Mouse (Mus musculus): ENCODE measurements around the gene Mgat5b. TPM values are rescaled to one million over a fixed set of nuclear protein-coding genes. Genes with fewer than 3 reads are reported as not detected.
A peak's percentile ranks its signal among the peaks of the same experiment; 100 is the strongest.

The Mgat5b gene
- polyA plus RNA-seq, 1 experiment from 2014 or later: 0.35 TPM

- ATAC-seq (ENCODE audit: borderline replicate concordance, extremely low read depth, low FRiP score, low TSS enrichment): peak; percentile 32; the same call in 1 of the 2 replicates
- 54% methylated on average over 7 of the region's 7 CpGs for WGBS
These were observed 71.6 kb downstream of the Mgat5b start for GRCm38 (mm10) chr11:116990231-116990630.

GRCm38 (mm10) chr11:116991410-116991809 is 72.7 kb downstream of the Mgat5b start:
- H3K27me3 ChIP-seq: peaks cover 26% of the 10 kb centered on the region
- H3K9me3 ChIP-seq: no peaks in the 10 kb centered on the region
- 72% methylated on average over 8 of the region's 8 CpGs for WGBS
- H3K4me1 ChIP-seq: 0 out of 2 replicates have a peak, but pooled peaks cover 6% of the 10 kb centered on the region
- no peak for ATAC-seq (ENCODE audit: borderline replicate concordance, extremely low read depth, low FRiP score, low TSS enrichment)
- H3K27ac ChIP-seq: no peak overlapping the region
- no peak overlapping the region for H3K4me2 ChIP-seq
- no peak overlapping the region for H3K9ac ChIP-seq
- no peak overlapping the region for H3K4me3 ChIP-seq
- no peaks in the 10 kb centered on the region for H3K36me3 ChIP-seq

More at GRCm38 (mm10) chr11:116990231-116990630, 71.6 kb downstream of the Mgat5b start:
- H3K36me3 ChIP-seq: no peaks in the 10 kb centered on the region
- H3K4me1 ChIP-seq: 0 out of 2 replicates have a peak, but pooled peaks cover 6% of the 10 kb centered on the region
- H3K27ac ChIP-seq: no peak overlapping the region
- H3K27me3 ChIP-seq: peaks cover 26% of the 10 kb centered on the region
- H3K9me3 ChIP-seq: no peaks in the 10 kb centered on the region
- H3K4me3 ChIP-seq: no peak overlapping the region
- no peak overlapping the region for H3K4me2 ChIP-seq
- H3K9ac ChIP-seq: no peak overlapping the region

GRCm38 (mm10) chr11:116991964-116992363 is 73.3 kb downstream of the Mgat5b start:
- no peaks in the 10 kb centered on the region for H3K36me3 ChIP-seq
- H3K4me3 ChIP-seq: no peak overlapping the region
- H3K27me3 ChIP-seq: peaks cover 26% of the 10 kb centered on the region
- no peak overlapping the region for H3K9ac ChIP-seq
- H3K4me1 ChIP-seq: 0 out of 2 replicates have a peak, but pooled peaks cover 6% of the 10 kb centered on the region
- no peak overlapping the region for H3K4me2 ChIP-seq
- ATAC-seq (ENCODE audit: borderline replicate concordance, extremely low read depth, low FRiP score, low TSS enrichment): no peak
- 62% methylated on average over 6 of the region's 6 CpGs for WGBS
- H3K27ac ChIP-seq: no peak overlapping the region
- H3K9me3 ChIP-seq: no peaks in the 10 kb centered on the region

- no peak for ATAC-seq (ENCODE audit: borderline replicate concordance, extremely low read depth, low FRiP score, low TSS enrichment)
- WGBS: 4% methylated on average over 18 of the region's 18 CpGs
- H3K4me2 ChIP-seq: peak overlapping the region; percentile 34
- no peak overlapping the region for H3K27ac ChIP-seq
- H3K4me3 ChIP-seq: no peak overlapping the region
- H3K27me3 ChIP-seq: peaks cover 26% of the 10 kb centered on the region
- H3K4me1 ChIP-seq: 0 out of 2 replicates have a peak, but pooled peaks cover 6% of the 10 kb centered on the region
- H3K9ac ChIP-seq: no peak overlapping the region
- H3K36me3 ChIP-seq: no peaks in the 10 kb centered on the region
- no peaks in the 10 kb centered on the region for H3K9me3 ChIP-seq
These were observed 75.5 kb downstream of the Mgat5b start for GRCm38 (mm10) chr11:116994095-116994582.

- ATAC-seq (ENCODE audit: borderline replicate concordance, extremely low read depth, low FRiP score, low TSS enrichment): no peak
- H3K4me2 ChIP-seq: no peak overlapping the region
- no peaks in the 10 kb centered on the region for H3K9me3 ChIP-seq
- H3K27ac ChIP-seq: no peak overlapping the region
- H3K4me3 ChIP-seq: no peak overlapping the region
- peaks cover 26% of the 10 kb centered on the region for H3K27me3 ChIP-seq
- WGBS: 23% methylated on average over 3 of the region's 3 CpGs
- no peak overlapping the region for H3K9ac ChIP-seq
- H3K4me1 ChIP-seq: 0 out of 2 replicates have a peak, but pooled peaks cover 6% of the 10 kb centered on the region
- no peaks in the 10 kb centered on the region for H3K36me3 ChIP-seq
These were observed 78.3 kb downstream of the Mgat5b start for GRCm38 (mm10) chr11:116996976-116997375.

- no peaks in the 10 kb centered on the region for H3K9me3 ChIP-seq
- H3K27ac ChIP-seq: no peak overlapping the region
- H3K4me2 ChIP-seq: no peak overlapping the region
- no peaks in the 10 kb centered on the region for H3K36me3 ChIP-seq
- H3K27me3 ChIP-seq: peaks cover 16% of the 10 kb centered on the region
- 0 out of 2 replicates have a peak, but pooled peaks cover 11% of the 10 kb centered on the region for H3K4me1 ChIP-seq
- H3K4me3 ChIP-seq: no peak overlapping the region
- ATAC-seq (ENCODE audit: borderline replicate concordance, extremely low read depth, low FRiP score, low TSS enrichment): no peak
- no peak overlapping the region for H3K9ac ChIP-seq
- WGBS: 92% methylated on average over 5 of the region's 5 CpGs
These were observed 80.3 kb downstream of the Mgat5b start for GRCm38 (mm10) chr11:116998935-116999334.

- Histone ChIP-seq H3K9ac (no peak overlapping the region), H3K9me3 (no peaks in the 10 kb centered on the region), H3K4me1 (0 out of 2 replicates have a peak, but pooled peaks cover 12% of the 10 kb centered on the region), H3K4me3 (no peak overlapping the region), H3K27me3 (peaks cover 13% of the 10 kb centered on the region; the same call in 1 of the 2 replicates), H3K27ac (no peak overlapping the region), H3K36me3 (no peaks in the 10 kb centered on the region), H3K4me2 (no peak overlapping the region)
- no peak for ATAC-seq (ENCODE audit: borderline replicate concordance, extremely low read depth, low FRiP score, low TSS enrichment)
- WGBS: 13% methylated on average over 3 of the region's 3 CpGs
These were observed 81.6 kb downstream of the Mgat5b start for GRCm38 (mm10) chr11:117000219-117000618.

GRCm38 (mm10) chr11:117001789-117002188 is 83.1 kb downstream of the Mgat5b start:
- Histone ChIP-seq H3K9me3 (no peaks in the 10 kb centered on the region), H3K27ac (no peak overlapping the region), H3K4me2 (no peak overlapping the region), H3K9ac (no peak overlapping the region), H3K4me3 (no peak overlapping the region), H3K27me3 (peaks cover 13% of the 10 kb centered on the region; the same call in 1 of the 2 replicates), H3K4me1 (0 out of 2 replicates have a peak, but pooled peaks cover 12% of the 10 kb centered on the region), H3K36me3 (no peaks in the 10 kb centered on the region)
- WGBS: 39% methylated on average over 4 of the region's 4 CpGs
- ATAC-seq (ENCODE audit: borderline replicate concordance, extremely low read depth, low FRiP score, low TSS enrichment): no peak

- H3K4me2 ChIP-seq: 0 out of 2 replicates have a peak overlapping the region, but pooled peaks have one; percentile 3
- no peaks in the 10 kb centered on the region for H3K9me3 ChIP-seq
- peaks cover 13% of the 10 kb centered on the region; the same call in 1 of the 2 replicates for H3K27me3 ChIP-seq
- WGBS: 34% methylated on average over 9 of the region's 9 CpGs
- no peak overlapping the region for H3K27ac ChIP-seq
- H3K4me3 ChIP-seq: no peak overlapping the region
- no peak overlapping the region for H3K9ac ChIP-seq
- H3K36me3 ChIP-seq: no peaks in the 10 kb centered on the region
- ATAC-seq (ENCODE audit: borderline replicate concordance, extremely low read depth, low FRiP score, low TSS enrichment): no peak
- H3K4me1 ChIP-seq: 0 out of 2 replicates have a peak, but pooled peaks cover 12% of the 10 kb centered on the region
These were observed 84.8 kb downstream of the Mgat5b start for GRCm38 (mm10) chr11:117003503-117003902.

- WGBS: 18% methylated on average over 9 of the region's 9 CpGs
These were observed 85.6 kb downstream of the Mgat5b start for GRCm38 (mm10) chr11:117004277-117004676.

GRCm38 (mm10) chr11:117017462-117017861 is 98.8 kb downstream of the Mgat5b start:
- H3K27me3 ChIP-seq: 0 out of 2 replicates have a peak, but pooled peaks cover 7% of the 10 kb centered on the region
- H3K9me3 ChIP-seq: no peaks in the 10 kb centered on the region
- peaks cover 6% of the 10 kb centered on the region; the same call in 1 of the 2 replicates for H3K4me1 ChIP-seq
- no peak overlapping the region for H3K9ac ChIP-seq
- H3K27ac ChIP-seq: no peak overlapping the region
- no peak overlapping the region for H3K4me3 ChIP-seq
- WGBS: 37% methylated on average over 4 of the region's 4 CpGs
- no peak for ATAC-seq (ENCODE audit: borderline replicate concordance, extremely low read depth, low FRiP score, low TSS enrichment)
- no peaks in the 10 kb centered on the region for H3K36me3 ChIP-seq
- no peak overlapping the region for H3K4me2 ChIP-seq

More at GRCm38 (mm10) chr11:117004277-117004676, 85.6 kb downstream of the Mgat5b start:
- peak overlapping the region; percentile 3; the same call in 1 of the 2 replicates for H3K4me2 ChIP-seq
- 0 out of 2 replicates have a peak, but pooled peaks cover 12% of the 10 kb centered on the region for H3K4me1 ChIP-seq
- peaks cover 13% of the 10 kb centered on the region; the same call in 1 of the 2 replicates for H3K27me3 ChIP-seq
- no peak overlapping the region for H3K27ac ChIP-seq
- H3K4me3 ChIP-seq: no peak overlapping the region
- no peaks in the 10 kb centered on the region for H3K36me3 ChIP-seq
- no peak overlapping the region for H3K9ac ChIP-seq
- H3K9me3 ChIP-seq: no peaks in the 10 kb centered on the region
- no peak for ATAC-seq (ENCODE audit: borderline replicate concordance, extremely low read depth, low FRiP score, low TSS enrichment)

- no peak overlapping the region for H3K9ac ChIP-seq
- no peaks in the 10 kb centered on the region; the same call in 1 of the 2 replicates for H3K9me3 ChIP-seq
- 0 out of 2 replicates have a peak, but pooled peaks cover 7% of the 10 kb centered on the region for H3K27me3 ChIP-seq
- H3K4me2 ChIP-seq: peak overlapping the region; percentile 10
- H3K4me1 ChIP-seq: peaks cover 6% of the 10 kb centered on the region; the same call in 1 of the 2 replicates
- H3K27ac ChIP-seq: no peak overlapping the region
- no peaks in the 10 kb centered on the region for H3K36me3 ChIP-seq
- H3K4me3 ChIP-seq: no peak overlapping the region
- 2% methylated on average over 8 of the region's 8 CpGs for WGBS
- peak; percentile 81 for ATAC-seq (ENCODE audit: borderline replicate concordance, extremely low read depth, low FRiP score, low TSS enrichment)
These were observed 99.7 kb downstream of the Mgat5b start for GRCm38 (mm10) chr11:117018410-117018809.

Measured in lung, embryonic 15.5 days (tissue).